Mouse (Mus musculus): ENCODE results near the gene Scnn1b. TPM values are rescaled to one million over a fixed set of nuclear protein-coding genes. Genes with fewer than 3 reads are reported as not detected.

Gene Scnn1b
- polyA plus RNA-seq (2012; rRNA removed) = 7.5 and 8.7 TPM in 2 replicates

DNA sequence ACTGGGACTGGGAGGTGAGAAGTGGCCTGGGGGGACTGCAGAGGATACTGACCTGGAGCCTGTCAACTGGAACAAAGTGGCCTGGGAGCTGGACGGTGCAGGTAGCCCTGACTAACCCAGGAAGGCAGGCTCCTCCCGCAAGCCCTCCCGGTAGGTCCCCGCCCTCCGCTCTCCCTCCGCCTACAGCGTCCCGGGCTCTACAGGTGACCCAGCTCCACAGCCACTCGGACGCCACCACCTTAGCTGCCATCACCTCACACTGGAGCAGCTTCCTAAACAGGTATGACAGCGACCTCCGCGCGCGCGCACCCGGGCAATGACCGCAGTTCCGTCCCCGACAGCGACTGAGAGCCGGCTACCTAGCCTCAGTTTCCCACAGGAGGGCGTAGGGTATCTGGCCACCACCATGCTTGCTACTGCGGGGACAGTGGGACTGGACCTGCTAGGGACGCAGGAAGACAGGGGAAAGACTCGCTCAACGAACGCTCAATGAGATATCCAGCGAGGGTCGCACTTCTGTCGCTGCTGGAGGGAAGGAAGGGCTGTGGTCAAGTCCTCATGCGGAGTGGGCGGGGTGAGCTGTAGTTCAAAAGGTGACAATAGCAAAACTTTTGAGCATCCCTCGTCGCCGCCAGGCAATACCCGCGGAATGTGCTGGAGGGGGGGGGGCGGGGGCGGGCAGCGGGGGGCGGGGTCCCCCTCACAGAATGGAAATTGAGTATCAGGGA lies at the start of gene Scnn1b:
Gene Scnn1b, plus strand, starts transcription at position 181 of the 728 bp plus-strand sequence.

Other genes starting within 250 kb of the Scnn1b start
- gene Usp31, start 157.8 kb upstream of the Scnn1b start, polyA plus RNA-seq (2012; rRNA removed) = 0.73 and 0.98 TPM in 2 replicates
- gene Scnn1g, start 130.6 kb upstream of the Scnn1b start, polyA plus RNA-seq (2012; rRNA removed) = 0.91 and 1.2 TPM in 2 replicates
- gene Cog7, start 116.7 kb downstream of the Scnn1b start, polyA plus RNA-seq (2012; rRNA removed) = 11.5 and 12.0 TPM in 2 replicates
- gene Gga2, start 156.2 kb downstream of the Scnn1b start, polyA plus RNA-seq (2012; rRNA removed) = 31.3 and 79.7 TPM in 2 replicates
- gene Ubfd1, start 202.1 kb downstream of the Scnn1b start, polyA plus RNA-seq (2012; rRNA removed) = 6.2 and 9.9 TPM in 2 replicates
- gene Ears2, start 202.2 kb downstream of the Scnn1b start, polyA plus RNA-seq (2012; rRNA removed) = 5.0 and 6.8 TPM in 2 replicates
- 737 and 2,147 TPM in 2 replicates for gene Ndufab1, start 236.8 kb downstream of the Scnn1b start, polyA plus RNA-seq (2012; rRNA removed)